Mouse (Mus musculus) bone marrow, adult 2 months (tissue): ENCODE results near the gene Cox8a.

Experiments
- CTCF ChIP-seq: fragments of 200-500 bp; IDR thresholded peaks from 2 replicates; pipeline ENCODE4 v1.5.1; 2011; ENCODE audit warnings: low read length, control low read depth; ENCODE audit not compliant: control insufficient read depth, insufficient read depth
- POLR2A ChIP-seq: fragments of 200-500 bp; IDR thresholded peaks from 2 replicates; pipeline ENCODE4 v1.6.1; 2011; ENCODE audit warnings: low read depth, mild to moderate bottlenecking, control low read depth, low read length, borderline replicate concordance; ENCODE audit not compliant: control insufficient read depth

- peak; percentile 95 for TF ChIP-seq CTCF
- TF ChIP-seq POLR2A = no peak
Measured at GRCm38 (mm10) chr19:7264088-7264765, 46.8 kb upstream of the Cox8a start.
